15 mouse cellular contexts compared by ENCODE assay signal in genomic region chr13:107051342-107051741, GRCm38 (mm10).
"Had no signal": no experiment of that assay in that cellular context is flagged by ENCODE, and none has a peak within 500 bp of the region (broad histone marks: within the 10 kb centered on the region; RNA-seq: fewer than 3 reads in every experiment).

No protein-coding gene starts in this region.

- ATAC-seq: midbrain, embryonic 13.5 days had no signal

- DNase-seq: kidney, adult 11 months; kidney, adult 9 months; kidney, postnatal 14 days; left cerebral cortex, postnatal 4 days; lung, embryonic 14.5 days; lung, postnatal 10 days; lung, postnatal 4 days; right cerebral cortex, postnatal 4 days; spleen, adult 18-20 months; thymus, postnatal 36 days had no signal

- H3K4me3 ChIP-seq: limb, embryonic 13.5 days; midbrain, embryonic 13.5 days; myocyte; neural tube, embryonic 15.5 days had no signal

- H3K27ac ChIP-seq: limb, embryonic 13.5 days; liver, embryonic 14.5 days; midbrain, embryonic 13.5 days; neural tube, embryonic 15.5 days had no signal

- H3K36me3 ChIP-seq: limb, embryonic 13.5 days; midbrain, embryonic 13.5 days; neural tube, embryonic 15.5 days had no signal

- H3K4me1 ChIP-seq: limb, embryonic 13.5 days; midbrain, embryonic 13.5 days; neural tube, embryonic 15.5 days had no signal

- H3K4me2 ChIP-seq: limb, embryonic 13.5 days; lung, embryonic 14.5 days; midbrain, embryonic 13.5 days; neural tube, embryonic 15.5 days had no signal

- H3K9me3 ChIP-seq: limb, embryonic 13.5 days; neural tube, embryonic 15.5 days had no signal

- H3K9ac ChIP-seq: limb, embryonic 13.5 days; liver, embryonic 14.5 days; lung, embryonic 14.5 days; midbrain, embryonic 13.5 days; neural tube, embryonic 15.5 days had no signal

- H3K27me3 ChIP-seq: limb, embryonic 13.5 days; midbrain, embryonic 13.5 days; neural tube, embryonic 15.5 days had no signal
